Comparison of ENCODE assay signal across 18 mouse cellular contexts in genomic region chr10:66861421-66861820, GRCm38 (mm10).
"Had no signal": no experiment of that assay in that cellular context is flagged by ENCODE, and none has a peak within 500 bp of the region (broad histone marks: within the 10 kb centered on the region; RNA-seq: fewer than 3 reads in every experiment).

No protein-coding gene starts in this region.

- H3K9me3 ChIP-seq: kidney, embryonic 15.5 days; liver, embryonic 13.5 days; midbrain, embryonic 13.5 days; stomach, embryonic 15.5 days had no signal

- H3K9ac ChIP-seq: kidney, embryonic 15.5 days; liver, embryonic 13.5 days; midbrain, embryonic 13.5 days; stomach, embryonic 15.5 days had no signal

- DNase-seq: kidney, adult 8-10 months; kidney, postnatal 10 days; kidney, postnatal 36 days; layer of hippocampus, postnatal 36 days; liver, embryonic 13.5 days; lung, adult 2 months; lung, postnatal 14 days; lung, postnatal 4 days; retina, postnatal 1 day; right cerebral cortex, postnatal 25 days; spleen, adult 18-20 months; thymus, postnatal 25 days had no signal

- H3K27me3 ChIP-seq: kidney, embryonic 15.5 days; liver, embryonic 13.5 days; midbrain, embryonic 13.5 days; stomach, embryonic 15.5 days had no signal

- H3K4me1 ChIP-seq: liver, embryonic 13.5 days; midbrain, embryonic 13.5 days; stomach, embryonic 15.5 days had no signal

- H3K36me3 ChIP-seq: kidney, embryonic 15.5 days; liver, embryonic 13.5 days; midbrain, embryonic 13.5 days; stomach, embryonic 15.5 days had no signal

- H3K4me3 ChIP-seq: kidney, embryonic 15.5 days; left cerebral cortex, adult 2 months; liver, embryonic 13.5 days; midbrain, embryonic 13.5 days; myocyte; stomach, embryonic 15.5 days had no signal

- H3K4me2 ChIP-seq: kidney, embryonic 15.5 days; liver, embryonic 13.5 days; midbrain, embryonic 13.5 days; stomach, embryonic 15.5 days had no signal

- H3K27ac ChIP-seq: kidney, embryonic 15.5 days; left cerebral cortex, adult 2 months; liver, embryonic 13.5 days; midbrain, embryonic 13.5 days; stomach, embryonic 15.5 days had no signal

- ATAC-seq: midbrain, embryonic 13.5 days; midbrain, embryonic 16.5 days had no signal
